Mouse (Mus musculus) liver, embryonic 11.5 days (tissue): ENCODE measurements at regions not wholly inside any gene's neighbourhood (a gene's known extent, or its start where the extent isn't known, plus 50 kb on each side); places are given as distances from the start of the nearest gene placed in this dataset.

ENCODE experiments used
- ATAC-seq: fragments of 200-750 bp; cut with Nextera tagmentation; replicated peaks from 2 replicates; pipeline ENCODE4 v1.8.0; 2017; ENCODE audit warnings: moderate number of reproducible peaks, mild to moderate bottlenecking, moderate TSS enrichment, moderate library complexity; ENCODE audit not compliant: low FRiP score
- DNase-seq: peaks from one replicate; pipeline ENCODE4 v3.0.0-alpha.2; 2017; ENCODE audit warnings: low spot score
- H3K27ac ChIP-seq: fragments of 300-500 bp; sonication (generic); 2 replicates; pipeline ENCODE4 v1.5.1; 2014; ENCODE audit warnings: mild to moderate bottlenecking, low read depth, low read length, control low read depth
- H3K27me3 ChIP-seq: fragments of 300-500 bp; sonication (generic); replicated peaks from 2 replicates; pipeline ENCODE4 v1.6.1; 2014; ENCODE audit warnings: low read length, mixed read lengths; ENCODE audit not compliant: control insufficient read depth, insufficient read depth
- H3K36me3 ChIP-seq: fragments of 300-500 bp; sonication (generic); 2 replicates; pipeline ENCODE4 v1.6.1; 2014; ENCODE audit warnings: mild to moderate bottlenecking, low read length, moderate library complexity, mixed read lengths; ENCODE audit not compliant: control insufficient read depth, insufficient read depth
- H3K4me1 ChIP-seq: fragments of 300-500 bp; sonication (generic); replicated peaks from 2 replicates; pipeline ENCODE4 v1.6.1; 2014; ENCODE audit warnings: low read length, mixed read lengths; ENCODE audit not compliant: control insufficient read depth, insufficient read depth
- H3K4me2 ChIP-seq: fragments of 300-500 bp; sonication (generic); 2 replicates; pipeline ENCODE4 v1.6.1; 2014; ENCODE audit warnings: mild to moderate bottlenecking, control low read depth, moderate library complexity
- H3K4me3 ChIP-seq: fragments of 300-500 bp; sonication (generic); 2 replicates; pipeline ENCODE4 v1.5.1; 2014; ENCODE audit warnings: low read depth, low read length, control low read depth
- H3K9ac ChIP-seq: fragments of 300-500 bp; sonication (generic); 2 replicates; pipeline ENCODE4 v1.6.1; 2014; ENCODE audit warnings: low read depth, low read length, control low read depth
- H3K9me3 ChIP-seq: fragments of 300-500 bp; sonication (generic); 2 replicates; pipeline ENCODE4 v1.6.1; 2016; ENCODE audit warnings: low read length, inconsistent platforms, mixed read lengths; ENCODE audit not compliant: control insufficient read depth
- WGBS: fragments of 180-500 bp; shearing (Covaris S2); extraction: QIAGEN DNeasy Blood & Tissue Kit; methylation state at CpG from one replicate; pipeline ENCODE4 v1.1.7; 2014; 5-methylcytosine and 5-hydroxymethylcytosine counted together

DNA sequence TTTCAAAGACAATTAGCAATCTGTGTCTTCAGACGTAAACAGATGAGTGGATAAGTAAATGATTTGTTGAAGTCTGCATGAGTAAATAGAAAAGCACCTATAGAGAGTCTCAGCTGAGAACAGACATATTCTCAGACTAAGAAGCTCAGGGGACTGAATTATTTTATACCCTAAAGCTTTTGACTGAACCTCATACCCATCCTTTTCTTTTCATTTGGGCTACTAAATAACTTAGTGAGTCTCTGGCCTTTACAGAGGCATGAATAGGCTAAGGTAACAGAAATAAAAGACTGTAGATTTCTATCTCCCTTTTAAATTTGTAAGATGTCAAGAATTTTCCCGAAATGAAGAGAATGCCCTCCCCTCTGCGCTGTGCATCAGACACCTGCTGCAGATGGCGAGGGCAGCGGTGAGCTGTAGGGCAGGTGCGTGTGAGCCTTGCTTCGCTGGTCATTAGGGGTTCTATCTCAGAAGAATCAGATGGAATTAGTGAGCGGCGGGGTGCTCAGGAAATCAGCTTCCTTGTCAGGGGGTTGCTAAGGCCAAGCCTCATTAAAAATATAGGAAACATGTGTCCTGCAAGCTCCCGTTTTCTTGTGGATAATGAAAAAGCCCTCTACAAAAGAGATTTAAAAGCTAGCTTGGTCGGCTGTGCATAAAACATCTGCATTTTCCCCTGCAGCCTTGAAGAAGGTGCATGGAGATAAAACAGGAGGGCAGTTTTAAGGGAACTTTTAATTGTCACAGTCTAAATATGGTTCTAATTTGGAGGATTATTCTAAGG lies 107.0 kb upstream of the Arhgap24 start:
- H3K36me3 ChIP-seq, result no peaks in the 10 kb centered on the region
- no peak overlapping the region for H3K9ac ChIP-seq
- DNase-seq (no peak), ATAC-seq (no peak)
- no peaks in the 10 kb centered on the region for H3K27me3 ChIP-seq
- H3K4me2 ChIP-seq, result no peak overlapping the region
- no peak overlapping the region for H3K27ac ChIP-seq
- no peak overlapping the region for H3K4me3 ChIP-seq
- no peaks in the 10 kb centered on the region for H3K4me1 ChIP-seq
- WGBS, result 69% methylated on average over 11 of the region's 11 CpGs
- H3K9me3 ChIP-seq, result no peaks in the 10 kb centered on the region

DNA sequence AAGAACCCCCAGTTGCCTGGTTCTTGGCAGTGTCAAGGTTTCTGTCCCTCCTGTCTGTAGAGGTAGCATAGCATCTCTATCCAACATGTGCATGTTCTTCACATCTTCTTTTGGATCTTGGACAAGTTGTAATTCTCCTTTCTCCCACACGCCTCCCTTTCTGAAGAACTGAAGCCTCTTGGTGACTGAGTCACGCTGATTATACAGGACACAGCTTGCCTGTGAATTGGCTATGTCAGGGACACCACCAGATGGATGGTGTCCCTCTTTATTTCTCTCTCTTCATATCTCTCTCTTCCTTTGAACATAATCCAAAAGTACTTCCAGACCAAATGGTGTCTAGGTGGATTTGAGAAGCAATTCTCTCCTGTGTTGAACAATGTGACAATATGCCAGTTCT lies 105.9 kb upstream of the Arhgap24 start:
- Histone ChIP-seq H3K9ac (no peak overlapping the region), H3K27ac (no peak overlapping the region), H3K36me3 (no peaks in the 10 kb centered on the region), H3K27me3 (no peaks in the 10 kb centered on the region), H3K4me1 (no peaks in the 10 kb centered on the region), H3K4me2 (no peak overlapping the region), H3K9me3 (no peaks in the 10 kb centered on the region), H3K4me3 (no peak overlapping the region)
- WGBS, result 80% methylated on average over 2 of the region's 2 CpGs
- DNase-seq, result no peak
- ATAC-seq, result no peak

DNA sequence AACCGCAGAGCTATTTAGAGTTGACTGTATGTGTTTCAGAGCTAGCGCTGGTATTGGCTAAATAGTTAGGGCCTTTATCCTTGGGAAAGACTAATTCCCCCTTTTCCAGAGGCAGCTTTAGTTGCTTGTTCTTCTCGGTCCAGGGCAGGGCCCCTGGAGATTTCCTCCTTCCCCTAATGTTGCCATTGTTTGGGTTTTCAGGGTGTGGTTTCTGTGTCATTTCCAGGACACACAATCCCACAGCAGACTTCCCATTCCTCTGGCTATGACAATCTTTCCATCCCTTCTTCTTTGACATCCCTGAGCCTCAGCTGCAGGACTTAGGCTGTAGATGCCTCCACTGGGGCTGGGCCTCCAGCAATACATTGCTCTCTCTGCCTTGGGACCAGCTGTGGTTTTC lies 87.2 kb upstream of the Arhgap24 start:
- Histone ChIP-seq H3K36me3 (no peaks in the 10 kb centered on the region), H3K9ac (no peak overlapping the region), H3K27me3 (no peaks in the 10 kb centered on the region), H3K4me1 (no peaks in the 10 kb centered on the region), H3K9me3 (no peaks in the 10 kb centered on the region), H3K27ac (no peak overlapping the region), H3K4me2 (no peak overlapping the region), H3K4me3 (no peak overlapping the region)
- DNase-seq (no peak), ATAC-seq (no peak)
- 74% methylated on average over 3 of the region's 3 CpGs for WGBS

- no peak for ATAC-seq
- Histone ChIP-seq H3K27me3 (no peaks in the 10 kb centered on the region), H3K27ac (no peak overlapping the region), H3K4me2 (no peak overlapping the region), H3K9ac (no peak overlapping the region), H3K9me3 (no peaks in the 10 kb centered on the region), H3K36me3 (no peaks in the 10 kb centered on the region), H3K4me3 (no peak overlapping the region), H3K4me1 (no peaks in the 10 kb centered on the region)
- 66% methylated on average over 11 of the region's 11 CpGs for WGBS
- no peak for DNase-seq
Observed at GRCm38 (mm10) chr5:102395608-102396146, 85.5 kb upstream of the Arhgap24 start.

- WGBS, result 69% methylated on average over 4 of the region's 4 CpGs
Observed at GRCm38 (mm10) chr5:102399006-102399405, 82.2 kb upstream of the Arhgap24 start.

GRCm38 (mm10) chr5:102417642-102418041 lies 63.5 kb upstream of the Arhgap24 start:
- ATAC-seq, result no peak
- no peak for DNase-seq
- no peak overlapping the region for H3K9ac ChIP-seq
- WGBS, result 78% methylated on average over 5 of the region's 5 CpGs
- H3K36me3 ChIP-seq, result no peaks in the 10 kb centered on the region
- no peak overlapping the region for H3K4me2 ChIP-seq
- no peaks in the 10 kb centered on the region for H3K9me3 ChIP-seq
- no peaks in the 10 kb centered on the region for H3K4me1 ChIP-seq
- H3K4me3 ChIP-seq, result no peak overlapping the region
- H3K27ac ChIP-seq, result no peak overlapping the region
- no peaks in the 10 kb centered on the region for H3K27me3 ChIP-seq

More at GRCm38 (mm10) chr5:102399006-102399405, 82.2 kb upstream of the Arhgap24 start:
- Histone ChIP-seq H3K27ac (no peak overlapping the region), H3K4me3 (no peak overlapping the region), H3K9ac (no peak overlapping the region), H3K4me1 (no peaks in the 10 kb centered on the region), H3K36me3 (no peaks in the 10 kb centered on the region), H3K27me3 (no peaks in the 10 kb centered on the region), H3K9me3 (no peaks in the 10 kb centered on the region), H3K4me2 (no peak overlapping the region)
- ATAC-seq (no peak), DNase-seq (no peak)

- H3K4me2 ChIP-seq, result no peak overlapping the region
- H3K9ac ChIP-seq, result no peak overlapping the region
- H3K27ac ChIP-seq, result no peak overlapping the region
- no peak overlapping the region for H3K4me3 ChIP-seq
- H3K36me3 ChIP-seq, result no peaks in the 10 kb centered on the region
- no peak for DNase-seq
- WGBS, result 21% methylated on average over 1 of the region's 1 CpGs
- no peaks in the 10 kb centered on the region for H3K4me1 ChIP-seq
- H3K9me3 ChIP-seq, result no peaks in the 10 kb centered on the region
- H3K27me3 ChIP-seq, result no peaks in the 10 kb centered on the region
- ATAC-seq, result no peak
Observed at GRCm38 (mm10) chr5:102419089-102419488, 62.1 kb upstream of the Arhgap24 start.

DNA sequence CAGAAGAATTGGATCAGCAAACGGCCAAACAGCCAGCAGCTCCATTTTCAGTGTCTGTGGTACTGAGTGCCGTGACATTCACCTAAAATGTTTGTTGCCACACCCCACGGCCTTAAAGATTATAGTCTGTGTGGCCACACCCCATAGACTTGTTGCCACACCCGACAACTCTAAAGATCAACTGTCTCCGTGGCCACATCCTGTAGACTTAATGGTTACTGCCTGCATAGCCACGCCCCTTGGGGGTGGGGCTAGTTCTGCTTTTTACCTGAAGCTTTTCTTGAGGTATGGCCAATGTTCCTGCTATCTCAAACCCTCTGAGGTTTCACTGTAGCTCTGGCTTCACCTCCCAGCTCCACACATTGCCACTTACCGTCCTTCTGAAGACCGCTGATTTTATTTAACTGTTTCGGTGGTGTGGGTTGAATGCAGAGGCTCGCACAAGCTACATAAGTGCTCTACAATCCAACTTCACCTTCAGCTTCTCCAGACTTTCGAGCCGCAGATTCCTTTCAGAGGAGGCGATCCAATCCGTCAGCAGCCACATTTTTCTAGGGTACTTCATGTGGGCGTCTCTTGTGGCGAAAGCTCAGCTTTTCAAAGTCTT lies 56.5 kb upstream of the Arhgap24 start:
- H3K4me2 ChIP-seq, result no peak overlapping the region
- no peak for ATAC-seq
- H3K9me3 ChIP-seq, result no peaks in the 10 kb centered on the region
- 81% methylated on average over 16 of the region's 16 CpGs for WGBS
- H3K9ac ChIP-seq, result no peak overlapping the region
- H3K36me3 ChIP-seq, result no peaks in the 10 kb centered on the region
- no peak for DNase-seq
- no peaks in the 10 kb centered on the region for H3K4me1 ChIP-seq
- H3K27ac ChIP-seq, result no peak overlapping the region
- no peak overlapping the region for H3K4me3 ChIP-seq
- no peaks in the 10 kb centered on the region for H3K27me3 ChIP-seq

- no peak for ATAC-seq
- WGBS, result 67% methylated on average over 3 of the region's 3 CpGs
- Histone ChIP-seq H3K4me2 (no peak overlapping the region), H3K4me3 (no peak overlapping the region), H3K27me3 (no peaks in the 10 kb centered on the region), H3K36me3 (no peaks in the 10 kb centered on the region), H3K9ac (no peak overlapping the region), H3K4me1 (no peaks in the 10 kb centered on the region), H3K9me3 (no peaks in the 10 kb centered on the region), H3K27ac (no peak overlapping the region)
- no peak for DNase-seq
Observed at GRCm38 (mm10) chr5:102428310-102428709, 52.9 kb upstream of the Arhgap24 start.
